Mouse (Mus musculus) liver, embryonic 15.5 days (tissue): ENCODE data around the gene Tgfb3. TPM values are rescaled to one million over a fixed set of nuclear protein-coding genes. Genes with fewer than 3 reads are reported as not detected.

ENCODE experiments used
- ATAC-seq: fragments of 200-750 bp; cut with Nextera tagmentation; 2 replicates; pipeline ENCODE4 v1.8.0; 2017; ENCODE audit warnings: moderate number of reproducible peaks, mild to moderate bottlenecking, moderate library complexity; ENCODE audit not compliant: insufficient read depth
- H3K27ac ChIP-seq: fragments of 300-500 bp; sonication (generic); replicated peaks from 2 replicates; pipeline ENCODE4 v1.5.1; 2015; ENCODE audit warnings: mild to moderate bottlenecking, inconsistent platforms
- H3K27me3 ChIP-seq: fragments of 300-500 bp; sonication (generic); 2 replicates; pipeline ENCODE4 v1.6.1; 2015; ENCODE audit warnings: mild to moderate bottlenecking, inconsistent platforms
- H3K36me3 ChIP-seq: fragments of 300-500 bp; sonication (generic); replicated peaks from 2 replicates; pipeline ENCODE4 v1.6.1; 2015; ENCODE audit warnings: moderate library complexity, mild to moderate bottlenecking, inconsistent platforms
- H3K4me1 ChIP-seq: fragments of 300-500 bp; sonication (generic); replicated peaks from 2 replicates; pipeline ENCODE4 v1.6.1; 2015; ENCODE audit warnings: inconsistent platforms
- H3K4me2 ChIP-seq: fragments of 300-500 bp; sonication (generic); 2 replicates; pipeline ENCODE4 v1.6.1; 2015; ENCODE audit warnings: moderate library complexity, mild to moderate bottlenecking, inconsistent platforms
- H3K4me3 ChIP-seq: fragments of 300-500 bp; sonication (generic); replicated peaks from 2 replicates; pipeline ENCODE4 v1.5.1; 2015; ENCODE audit warnings: mild to moderate bottlenecking, inconsistent platforms
- H3K9ac ChIP-seq: fragments of 300-500 bp; sonication (generic); 2 replicates; pipeline ENCODE4 v1.6.1; 2015; ENCODE audit warnings: moderate library complexity, mild to moderate bottlenecking, inconsistent platforms
- H3K9me3 ChIP-seq: fragments of 300-500 bp; sonication (generic); replicated peaks from 2 replicates; pipeline ENCODE4 v1.6.1; 2016; ENCODE audit warnings: inconsistent platforms
- WGBS: fragments of 180-500 bp; shearing (Covaris S2); methylation state at CpG from one replicate; pipeline ENCODE4 v1.1.7; 2015; ENCODE audit warnings: mixed read lengths; ENCODE audit not compliant: insufficient replicate concordance; 5-methylcytosine and 5-hydroxymethylcytosine counted together
- polyA plus RNA-seq: library from polyadenylated mRNA; unstranded; fragments of >200 nt; fragmentation: Nextera tagmentation; extraction: Ambion mirVana; gene quantifications from 2 replicates; pipeline ENCODE4 v1.2.1, GENCODE M21; 2015

Tgfb3 gene
- 2.1 TPM in 2 replicates for polyA plus RNA-seq

DNA sequence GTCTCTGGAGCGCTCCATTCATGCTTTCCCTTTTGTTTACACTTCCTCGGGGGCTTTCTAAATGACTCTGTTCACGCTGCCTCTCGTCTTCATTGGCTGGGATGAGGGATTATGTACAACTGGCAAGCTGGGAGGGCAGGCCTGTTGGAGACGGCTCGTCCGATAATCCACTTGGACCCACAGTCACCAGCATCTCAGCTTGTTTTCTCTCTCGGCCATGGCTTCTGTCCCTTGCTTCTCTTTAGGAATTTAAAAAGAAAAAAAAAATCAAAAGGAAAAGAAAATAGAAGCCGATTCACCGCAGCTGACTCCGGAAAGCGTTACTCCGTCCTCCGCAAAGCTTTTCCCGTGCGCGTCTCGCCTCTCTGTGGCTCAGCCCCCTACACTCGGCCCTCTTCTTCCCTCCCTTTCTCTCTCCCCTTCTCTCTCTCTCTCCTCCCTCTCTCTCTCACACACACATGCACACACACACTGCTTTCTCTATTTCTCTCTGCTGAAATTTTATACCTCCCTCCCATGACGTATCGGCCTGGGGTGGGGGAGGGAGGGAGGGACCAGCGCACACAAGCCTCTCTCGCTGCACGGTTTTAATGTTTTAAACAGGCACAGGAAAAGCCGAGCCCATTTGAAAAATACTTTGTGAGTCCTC, at the start of gene Tgfb3:
Gene Tgfb3 (minus strand): TSS at position 489 of the 649 bp plus-strand sequence.
- Histone ChIP-seq H3K27me3 (peaks cover 82% of the 10 kb centered on the region), H3K27ac (peak within 1 kb of the TSS; percentile 9; the same call in 1 of the 2 replicates), H3K4me1 (peaks cover 13% of the 10 kb centered on the region; the same call in 1 of the 2 replicates), H3K9ac (peak within 1 kb of the TSS; percentile 32; the same call in 1 of the 2 replicates), H3K9me3 (no peaks in the 10 kb centered on the region), H3K4me3 (peak within 1 kb of the TSS; percentile 55), H3K4me2 (peak within 1 kb of the TSS; percentile 76), H3K36me3 (no peaks in the 10 kb centered on the region)
- 0 out of 2 replicates have a peak, but pooled peaks have one; percentile 29 for ATAC-seq
- WGBS: 2% methylated on average over 25 of the region's 25 CpGs

DNA sequence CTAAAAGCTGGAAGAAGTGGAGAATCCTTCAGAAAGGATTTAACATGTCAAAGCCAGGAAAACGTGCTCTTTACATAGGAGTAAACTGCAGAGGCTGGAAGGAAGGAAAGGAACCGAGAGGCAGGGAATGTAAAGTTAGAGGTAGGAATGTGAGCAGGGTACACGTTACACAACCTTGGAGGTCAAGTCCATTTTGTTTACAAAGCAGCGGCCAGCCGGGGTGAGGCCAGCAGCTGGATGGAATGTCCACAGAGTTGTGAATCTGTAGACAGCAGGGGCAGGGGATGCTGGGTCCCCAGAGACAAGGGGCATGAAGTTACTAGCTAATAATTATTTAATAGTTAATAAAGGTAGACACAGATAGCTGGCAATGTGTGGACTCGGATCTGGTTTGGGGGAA, 49.3 kb upstream of the Tgfb3 start:
- no peaks in the 10 kb centered on the region for H3K9me3 ChIP-seq
- WGBS: 50% methylated on average over 6 of the region's 6 CpGs
- no peak overlapping the region for H3K9ac ChIP-seq
- no peak overlapping the region for H3K27ac ChIP-seq
- H3K4me3 ChIP-seq: no peak overlapping the region
- peak; percentile 22; the same call in 1 of the 2 replicates for ATAC-seq
- no peak overlapping the region for H3K4me2 ChIP-seq
- H3K4me1 ChIP-seq: no peaks in the 10 kb centered on the region
- H3K27me3 ChIP-seq: no peaks in the 10 kb centered on the region
- no peaks in the 10 kb centered on the region for H3K36me3 ChIP-seq

DNA sequence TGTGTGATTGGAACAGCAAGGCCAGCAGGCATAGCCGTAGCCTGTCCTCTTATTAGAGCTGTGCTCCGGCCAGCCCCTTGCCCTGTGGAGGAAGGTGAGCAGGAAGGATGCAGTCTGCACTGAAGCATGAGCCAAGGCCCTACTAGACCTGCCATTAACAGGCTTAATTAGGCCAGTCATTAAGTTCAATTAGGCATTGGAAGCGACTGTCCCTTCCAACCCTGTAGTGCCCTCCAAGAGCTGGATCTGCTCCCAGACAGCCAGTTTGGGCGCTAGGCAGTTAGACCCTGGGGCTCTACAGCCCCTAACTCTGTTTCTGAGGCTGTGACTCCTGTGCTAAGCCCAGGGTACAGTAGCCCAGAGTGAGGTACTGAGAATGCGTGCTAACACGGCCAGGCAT, 45.2 kb upstream of the Tgfb3 start:
- Histone ChIP-seq H3K27ac (no peak overlapping the region), H3K4me3 (no peak overlapping the region), H3K4me1 (no peaks in the 10 kb centered on the region), H3K36me3 (no peaks in the 10 kb centered on the region), H3K4me2 (no peak overlapping the region), H3K9me3 (no peaks in the 10 kb centered on the region), H3K9ac (no peak overlapping the region), H3K27me3 (no peaks in the 10 kb centered on the region)
- no peak for ATAC-seq
- 65% methylated on average over 6 of the region's 6 CpGs for WGBS

DNA sequence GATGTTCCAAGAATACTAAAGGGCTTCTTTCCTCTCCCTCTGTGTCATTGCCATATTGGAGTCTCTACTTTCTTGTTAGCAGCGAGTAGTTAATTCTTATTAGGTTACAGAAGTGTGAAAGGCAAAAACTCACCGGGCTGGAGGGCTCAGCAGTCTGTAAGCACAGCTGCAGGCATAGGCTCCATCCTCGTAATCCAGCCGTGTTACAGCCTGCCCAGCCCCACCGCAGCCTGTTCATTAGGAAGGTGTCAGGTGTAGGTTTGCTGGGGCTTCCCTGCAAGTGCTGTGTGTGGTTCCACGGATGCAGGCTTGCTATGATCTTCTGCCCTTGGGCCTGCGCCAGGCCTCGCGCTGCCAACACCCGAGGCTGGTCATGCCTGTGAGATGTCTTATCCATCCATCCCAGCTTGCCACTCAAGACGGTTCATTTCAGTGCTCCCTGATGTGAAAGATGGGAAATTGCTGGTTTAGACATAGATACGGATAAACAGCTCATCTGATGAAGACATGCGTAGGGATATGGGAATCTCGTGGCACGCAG, 37.5 kb upstream of the Tgfb3 start:
- Histone ChIP-seq H3K4me2 (no peak overlapping the region), H3K4me1 (no peaks in the 10 kb centered on the region), H3K9ac (no peak overlapping the region), H3K36me3 (no peaks in the 10 kb centered on the region), H3K27ac (no peak overlapping the region), H3K9me3 (no peaks in the 10 kb centered on the region), H3K4me3 (no peak overlapping the region), H3K27me3 (no peaks in the 10 kb centered on the region)
- 72% methylated on average over 15 of the region's 15 CpGs for WGBS
- ATAC-seq: no peak

DNA sequence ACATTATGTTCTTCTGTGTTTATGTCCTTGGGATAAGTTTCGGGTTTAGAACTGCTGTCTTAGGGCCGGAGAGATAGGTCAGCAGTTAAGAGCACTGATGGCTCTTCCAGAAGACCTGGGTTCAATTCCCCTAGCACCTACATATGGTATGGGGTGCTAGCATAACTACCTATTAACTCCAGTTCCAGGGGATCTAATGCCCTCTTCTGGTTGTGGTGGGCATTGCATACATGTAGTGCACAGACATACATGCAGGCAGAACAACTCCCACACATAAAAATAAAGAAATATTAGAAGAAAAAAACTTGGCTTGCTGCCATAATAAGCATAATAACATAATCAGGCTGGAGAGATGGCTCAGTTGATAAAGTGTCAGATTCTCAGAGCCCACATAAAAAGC, 31.8 kb upstream of the Tgfb3 start:
- no peaks in the 10 kb centered on the region for H3K9me3 ChIP-seq
- no peaks in the 10 kb centered on the region for H3K4me1 ChIP-seq
- no peak overlapping the region for H3K27ac ChIP-seq
- no peak overlapping the region for H3K4me3 ChIP-seq
- 68% methylated on average over 2 of the region's 2 CpGs for WGBS
- H3K4me2 ChIP-seq: no peak overlapping the region
- H3K9ac ChIP-seq: no peak overlapping the region
- no peak for ATAC-seq
- H3K36me3 ChIP-seq: no peaks in the 10 kb centered on the region
- H3K27me3 ChIP-seq: no peaks in the 10 kb centered on the region

DNA sequence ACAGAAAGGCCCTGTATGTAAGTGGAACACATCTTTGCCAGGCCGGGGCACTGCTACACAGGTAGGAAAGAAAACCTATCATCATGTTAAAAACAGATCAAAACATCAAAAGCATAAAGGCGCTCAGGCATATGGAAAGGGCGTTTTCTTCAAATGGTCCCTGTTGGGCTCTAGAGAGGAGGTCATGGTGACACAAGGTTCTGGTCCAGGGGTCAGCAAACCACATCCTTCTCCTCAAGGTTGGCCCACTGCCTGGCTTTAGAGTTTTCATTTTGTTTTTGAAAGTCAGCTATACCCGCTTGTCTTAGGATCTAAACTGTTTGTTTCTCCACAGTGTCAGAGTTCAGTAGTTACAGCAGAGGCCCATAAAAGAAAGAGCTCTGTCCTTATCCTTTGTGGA, 30.7 kb upstream of the Tgfb3 start:
- H3K9ac ChIP-seq: no peak overlapping the region
- whole genome bisulfite sequencing: 66% methylated on average over 4 of the region's 4 CpGs
- no peaks in the 10 kb centered on the region for H3K36me3 ChIP-seq

DNA sequence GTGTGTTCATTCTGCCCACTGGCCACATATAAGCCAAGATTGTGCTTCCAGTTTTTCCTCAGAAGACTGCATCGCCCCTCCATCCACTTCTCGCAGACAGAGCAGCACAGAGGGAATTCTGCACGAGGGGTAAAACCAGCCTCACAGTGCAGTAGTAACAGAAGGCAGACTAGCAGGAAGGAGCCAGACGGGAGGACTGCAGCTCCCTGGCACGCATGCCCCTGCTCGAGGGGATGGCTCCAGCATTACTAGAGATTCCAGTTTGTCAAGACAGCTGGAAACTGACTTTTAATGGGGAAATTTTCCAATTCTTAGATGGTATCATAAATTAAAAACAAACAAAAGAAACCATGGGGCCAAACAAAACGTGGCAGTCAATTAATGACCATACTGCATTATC, 28.8 kb upstream of the Tgfb3 start:
- Histone ChIP-seq H3K27me3 (no peaks in the 10 kb centered on the region), H3K9ac (no peak overlapping the region), H3K4me2 (no peak overlapping the region), H3K4me1 (0 out of 2 replicates have a peak, but pooled peaks cover 8% of the 10 kb centered on the region), H3K27ac (no peak overlapping the region), H3K9me3 (no peaks in the 10 kb centered on the region), H3K36me3 (no peaks in the 10 kb centered on the region), H3K4me3 (no peak overlapping the region)
- ATAC-seq: no peak
- 59% methylated on average over 7 of the region's 7 CpGs for WGBS

More for the DNA sequence above, 30.7 kb upstream of the Tgfb3 start:
- H3K27me3 ChIP-seq: no peaks in the 10 kb centered on the region
- no peaks in the 10 kb centered on the region for H3K4me1 ChIP-seq
- no peaks in the 10 kb centered on the region for H3K9me3 ChIP-seq
- H3K27ac ChIP-seq: no peak overlapping the region
- no peak overlapping the region for H3K4me2 ChIP-seq
- ATAC-seq: no peak
- H3K4me3 ChIP-seq: no peak overlapping the region

DNA sequence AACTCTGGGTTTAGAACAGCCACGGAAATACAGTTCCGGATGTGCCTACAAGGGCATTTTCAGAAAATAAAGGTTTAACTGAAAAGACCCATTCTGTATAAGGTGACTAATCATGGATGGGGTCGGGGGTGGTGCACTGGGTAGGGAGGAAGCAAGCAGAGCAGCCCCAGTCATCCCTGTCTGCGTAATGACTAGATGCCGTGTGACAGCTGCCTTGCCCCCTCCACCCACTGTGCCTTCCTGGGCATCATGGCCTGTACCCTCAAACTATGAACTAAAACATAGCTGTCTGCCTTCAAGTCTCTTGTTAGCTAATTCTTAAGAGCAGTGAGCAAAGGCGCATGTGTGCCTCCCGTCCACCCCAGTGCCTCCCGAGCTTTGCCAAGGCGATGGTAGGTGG, 27.2 kb upstream of the Tgfb3 start:
- H3K9ac ChIP-seq: no peak overlapping the region
- WGBS: 71% methylated on average over 9 of the region's 9 CpGs
- no peaks in the 10 kb centered on the region for H3K27me3 ChIP-seq
- 0 out of 2 replicates have a peak, but pooled peaks cover 8% of the 10 kb centered on the region for H3K4me1 ChIP-seq
- no peaks in the 10 kb centered on the region for H3K9me3 ChIP-seq
- no peak overlapping the region for H3K27ac ChIP-seq
- no peak for ATAC-seq
- no peak overlapping the region for H3K4me3 ChIP-seq
- no peaks in the 10 kb centered on the region for H3K36me3 ChIP-seq
- no peak overlapping the region for H3K4me2 ChIP-seq

DNA sequence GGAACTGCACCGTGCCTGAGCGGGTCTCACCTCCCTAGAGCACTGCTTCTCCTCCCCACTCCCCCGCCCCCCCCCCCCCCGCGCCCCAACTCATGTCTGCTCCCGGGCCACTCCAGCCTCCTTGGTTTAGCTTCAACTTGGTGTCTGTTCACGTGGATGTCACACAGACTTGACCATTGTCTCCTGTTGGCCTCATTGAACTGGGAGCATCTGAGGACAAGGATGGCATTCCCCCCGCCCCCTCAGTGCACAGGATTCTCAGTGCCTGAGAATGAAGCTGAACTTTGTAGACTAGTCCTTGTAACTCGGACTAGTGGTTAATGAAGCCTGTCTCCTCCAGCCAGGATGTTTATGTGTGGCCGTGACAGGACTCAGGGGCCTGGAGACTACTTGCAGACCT, 26.7 kb upstream of the Tgfb3 start:
- no peak overlapping the region for H3K27ac ChIP-seq
- H3K9me3 ChIP-seq: no peaks in the 10 kb centered on the region
- no peaks in the 10 kb centered on the region for H3K36me3 ChIP-seq

DNA sequence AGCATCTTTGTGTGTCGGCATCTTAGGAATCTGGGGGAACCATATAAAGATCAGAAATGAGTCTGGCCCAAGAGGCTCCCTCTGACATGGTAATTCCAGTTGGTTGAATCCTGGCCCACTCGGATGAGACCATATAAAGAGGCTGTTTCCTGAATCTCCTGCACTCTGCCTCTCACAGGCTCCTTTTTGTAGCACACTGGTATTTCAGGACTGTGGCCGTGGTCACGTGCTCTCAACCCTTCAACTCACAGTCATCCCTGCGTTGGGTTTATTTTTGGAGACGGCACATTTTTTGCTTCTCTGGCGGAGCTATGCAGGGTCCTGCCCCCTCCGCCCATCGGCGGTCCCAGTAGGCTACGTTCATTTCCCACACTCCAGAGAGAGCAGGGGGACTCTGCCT, 25.5 kb upstream of the Tgfb3 start:
- WGBS: 74% methylated on average over 11 of the region's 11 CpGs
- no peak for ATAC-seq
- Histone ChIP-seq H3K9ac (no peak overlapping the region), H3K4me3 (no peak overlapping the region), H3K27me3 (no peaks in the 10 kb centered on the region), H3K4me1 (0 out of 2 replicates have a peak, but pooled peaks cover 8% of the 10 kb centered on the region), H3K4me2 (no peak overlapping the region), H3K27ac (no peak overlapping the region), H3K9me3 (no peaks in the 10 kb centered on the region), H3K36me3 (no peaks in the 10 kb centered on the region)

More for the DNA sequence above, 26.7 kb upstream of the Tgfb3 start:
- no peaks in the 10 kb centered on the region for H3K27me3 ChIP-seq
- WGBS: 64% methylated on average over 10 of the region's 10 CpGs
- H3K9ac ChIP-seq: no peak overlapping the region
- H3K4me3 ChIP-seq: no peak overlapping the region
- no peak for ATAC-seq
- 0 out of 2 replicates have a peak, but pooled peaks cover 8% of the 10 kb centered on the region for H3K4me1 ChIP-seq
- no peak overlapping the region for H3K4me2 ChIP-seq

DNA sequence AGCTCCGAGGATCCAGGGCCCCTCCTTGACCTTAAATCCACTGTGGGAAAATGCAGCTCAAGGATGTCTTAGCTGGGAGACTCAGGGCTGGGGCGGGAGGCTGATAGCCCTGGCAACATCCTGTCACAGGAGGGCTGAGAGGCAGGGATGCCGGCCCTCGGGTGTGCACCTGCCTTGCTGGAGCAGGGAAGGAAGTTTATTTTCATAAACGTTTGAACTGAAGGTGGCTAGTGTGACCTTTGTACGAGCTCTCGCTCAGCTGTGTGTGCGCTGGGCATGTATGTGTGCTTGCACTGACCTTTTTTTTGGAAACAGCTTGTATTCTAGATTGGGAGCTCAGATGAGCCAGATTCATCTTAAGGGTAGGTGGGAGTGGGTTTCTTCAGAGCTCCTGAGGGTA, 25.0 kb upstream of the Tgfb3 start:
- WGBS: 58% methylated on average over 8 of the region's 8 CpGs
- no peak overlapping the region for H3K27ac ChIP-seq
- no peak for ATAC-seq
- no peaks in the 10 kb centered on the region for H3K9me3 ChIP-seq
- no peaks in the 10 kb centered on the region for H3K27me3 ChIP-seq
- H3K9ac ChIP-seq: no peak overlapping the region
- no peak overlapping the region for H3K4me2 ChIP-seq
- 0 out of 2 replicates have a peak, but pooled peaks cover 8% of the 10 kb centered on the region for H3K4me1 ChIP-seq
- H3K4me3 ChIP-seq: no peak overlapping the region
- no peaks in the 10 kb centered on the region for H3K36me3 ChIP-seq
